Mouse (Mus musculus) midbrain, embryonic 12.5 days (tissue): ENCODE data around the gene Nmur2. TPM values are rescaled to one million over a fixed set of nuclear protein-coding genes. Genes with fewer than 3 reads are reported as not detected.

ENCODE experiments used
- ATAC-seq: fragments of 200-750 bp; cut with Nextera tagmentation; 2 replicates; pipeline ENCODE4 v1.8.0; 2017; ENCODE audit warnings: low read depth, moderate TSS enrichment, moderate library complexity; ENCODE audit not compliant: low FRiP score
- H3K27ac ChIP-seq: fragments of 300-500 bp; sonication (generic); replicated peaks from 2 replicates; pipeline ENCODE4 v1.5.1; 2016; ENCODE audit warnings: mild to moderate bottlenecking
- H3K27me3 ChIP-seq: fragments of 300-500 bp; sonication (generic); 2 replicates; pipeline ENCODE4 v1.6.1; 2016; ENCODE audit warnings: mild to moderate bottlenecking
- H3K36me3 ChIP-seq: fragments of 300-500 bp; sonication (generic); 2 replicates; pipeline ENCODE4 v1.6.1; 2016
- H3K4me1 ChIP-seq: fragments of 300-500 bp; sonication (generic); 2 replicates; pipeline ENCODE4 v1.6.1; 2016
- H3K4me2 ChIP-seq: fragments of 300-500 bp; sonication (generic); replicated peaks from 2 replicates; pipeline ENCODE4 v1.6.1; 2016; ENCODE audit warnings: mild to moderate bottlenecking, moderate library complexity
- H3K4me3 ChIP-seq: fragments of 300-500 bp; sonication (generic); 2 replicates; pipeline ENCODE4 v1.5.1; 2016; ENCODE audit warnings: mild to moderate bottlenecking
- H3K9ac ChIP-seq: fragments of 300-500 bp; sonication (generic); replicated peaks from 2 replicates; pipeline ENCODE4 v1.6.1; 2016; ENCODE audit warnings: mild to moderate bottlenecking, moderate library complexity
- H3K9me3 ChIP-seq: fragments of 300-500 bp; sonication (generic); 2 replicates; pipeline ENCODE4 v1.6.1; 2016; ENCODE audit warnings: mild to moderate bottlenecking
- WGBS: fragments of 180-500 bp; shearing (Covaris S2); methylation state at CpG from one replicate; pipeline ENCODE4 v1.1.7; 2016; 5-methylcytosine and 5-hydroxymethylcytosine counted together
- polyA plus RNA-seq: library from polyadenylated mRNA; unstranded; fragments of >200 nt; fragmentation: Nextera tagmentation; extraction: Ambion mirVana; gene quantifications from 2 replicates; pipeline ENCODE4 v1.2.1, GENCODE M21; 2016

The Nmur2 gene
- polyA plus RNA-seq = 0.06 and 0.13 TPM in 2 replicates

DNA sequence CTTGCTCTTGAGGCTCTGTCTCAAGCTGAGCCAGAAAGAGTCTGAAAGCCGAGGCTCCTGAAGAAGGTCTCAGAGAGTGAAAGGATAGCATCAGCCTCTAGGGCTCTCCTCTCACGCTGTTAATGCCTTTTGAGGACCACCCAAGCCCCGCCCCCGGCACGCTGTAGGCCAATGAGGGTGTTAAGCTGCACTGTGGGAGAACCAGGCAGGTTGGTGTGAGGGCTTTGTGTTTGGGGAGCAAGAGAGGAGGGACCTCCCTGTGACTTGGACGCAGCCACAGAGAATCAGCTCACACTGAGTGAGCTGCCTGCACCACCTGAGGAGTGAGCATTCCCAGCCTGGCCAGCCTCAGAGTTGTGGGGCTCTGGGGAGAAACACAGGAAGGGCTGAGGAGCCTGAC lies at the start of gene Nmur2:
TSS of gene Nmur2 (minus strand) at position 94 of the 400 bp plus-strand sequence.
- no peak within 1 kb of the TSS for H3K4me3 ChIP-seq
- H3K36me3 ChIP-seq = no peaks in the 10 kb centered on the region
- no peak within 1 kb of the TSS for H3K9ac ChIP-seq
- no peak within 1 kb of the TSS for H3K27ac ChIP-seq
- ATAC-seq = peak; percentile 60; the same call in 1 of the 2 replicates
- peak within 1 kb of the TSS; percentile 22; the same call in 1 of the 2 replicates for H3K4me2 ChIP-seq
- no peaks in the 10 kb centered on the region for H3K9me3 ChIP-seq
- no peaks in the 10 kb centered on the region for H3K27me3 ChIP-seq
- 4% methylated on average over 6 of the region's 6 CpGs for WGBS
- H3K4me1 ChIP-seq = peaks cover 5% of the 10 kb centered on the region; the same call in 1 of the 2 replicates

- H3K4me3 ChIP-seq = no peak overlapping the region
- H3K4me1 ChIP-seq = no peaks in the 10 kb centered on the region
- H3K9me3 ChIP-seq = no peaks in the 10 kb centered on the region
- WGBS = 87% methylated on average over 11 of the region's 11 CpGs
- H3K4me2 ChIP-seq = no peak overlapping the region
- no peak overlapping the region for H3K27ac ChIP-seq
- no peaks in the 10 kb centered on the region for H3K27me3 ChIP-seq
- no peak overlapping the region for H3K9ac ChIP-seq
- no peak for ATAC-seq
- no peaks in the 10 kb centered on the region for H3K36me3 ChIP-seq
Measured at GRCm38 (mm10) chr11:56089127-56089689, 48.4 kb upstream of the Nmur2 start.

- Histone ChIP-seq H3K9me3 (no peaks in the 10 kb centered on the region), H3K27me3 (no peaks in the 10 kb centered on the region), H3K9ac (no peak overlapping the region), H3K27ac (no peak overlapping the region), H3K36me3 (no peaks in the 10 kb centered on the region), H3K4me3 (no peak overlapping the region), H3K4me1 (no peaks in the 10 kb centered on the region), H3K4me2 (no peak overlapping the region)
- 88% methylated on average over 7 of the region's 7 CpGs for WGBS
- no peak for ATAC-seq
Measured at GRCm38 (mm10) chr11:56072131-56072530, 31.3 kb upstream of the Nmur2 start.

DNA sequence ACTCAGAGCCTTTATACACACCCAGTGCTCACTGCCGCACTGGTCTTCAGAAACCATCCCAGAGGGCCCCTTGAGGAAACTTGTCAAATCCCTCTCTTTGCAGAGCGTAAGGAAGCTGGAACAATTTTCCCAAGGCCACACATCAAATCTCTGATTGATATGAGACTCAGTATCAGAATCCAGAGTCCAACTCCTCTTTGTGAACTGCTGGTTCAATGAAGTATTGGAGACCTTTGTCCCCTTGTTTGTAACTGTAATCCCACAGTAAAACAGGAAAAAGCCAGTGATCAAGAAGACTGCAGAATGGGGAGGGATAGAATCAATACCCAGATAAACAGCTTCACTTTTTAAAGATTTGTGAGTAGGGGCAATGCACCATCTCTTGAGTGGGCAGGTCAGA lies 28.8 kb upstream of the Nmur2 start:
- no peaks in the 10 kb centered on the region for H3K4me1 ChIP-seq
- 83% methylated on average over 2 of the region's 2 CpGs for WGBS
- H3K9ac ChIP-seq = no peak overlapping the region
- no peaks in the 10 kb centered on the region for H3K9me3 ChIP-seq
- no peak overlapping the region for H3K4me3 ChIP-seq
- H3K27me3 ChIP-seq = no peaks in the 10 kb centered on the region
- no peaks in the 10 kb centered on the region for H3K36me3 ChIP-seq
- H3K4me2 ChIP-seq = no peak overlapping the region
- H3K27ac ChIP-seq = no peak overlapping the region
- ATAC-seq = no peak

DNA sequence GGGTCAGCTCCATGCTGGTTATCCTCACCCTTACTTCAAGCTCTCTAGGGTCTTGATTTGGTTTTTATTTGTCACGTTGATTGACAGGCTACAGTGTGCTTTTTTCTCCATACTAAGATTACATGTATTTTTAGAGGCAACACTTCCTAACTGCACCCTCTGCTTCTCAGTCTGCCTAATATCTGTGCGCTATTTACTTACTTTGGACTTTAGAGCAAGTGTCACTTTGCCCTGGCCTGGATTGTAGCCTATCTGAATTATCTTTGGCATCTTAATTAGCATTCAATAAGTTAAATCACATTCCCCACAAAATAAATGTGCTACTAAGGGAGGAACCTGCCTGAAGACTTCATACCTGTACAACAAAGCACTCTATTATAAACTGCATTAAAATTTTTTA lies 24.3 kb upstream of the Nmur2 start:
- no peak overlapping the region for H3K9ac ChIP-seq
- H3K4me2 ChIP-seq = no peak overlapping the region
- H3K27me3 ChIP-seq = no peaks in the 10 kb centered on the region
- no peaks in the 10 kb centered on the region for H3K9me3 ChIP-seq
- ATAC-seq = no peak
- no peak overlapping the region for H3K27ac ChIP-seq
- H3K4me3 ChIP-seq = no peak overlapping the region
- WGBS = 86% methylated on average over 2 of the region's 2 CpGs
- no peaks in the 10 kb centered on the region for H3K36me3 ChIP-seq
- H3K4me1 ChIP-seq = no peaks in the 10 kb centered on the region

DNA sequence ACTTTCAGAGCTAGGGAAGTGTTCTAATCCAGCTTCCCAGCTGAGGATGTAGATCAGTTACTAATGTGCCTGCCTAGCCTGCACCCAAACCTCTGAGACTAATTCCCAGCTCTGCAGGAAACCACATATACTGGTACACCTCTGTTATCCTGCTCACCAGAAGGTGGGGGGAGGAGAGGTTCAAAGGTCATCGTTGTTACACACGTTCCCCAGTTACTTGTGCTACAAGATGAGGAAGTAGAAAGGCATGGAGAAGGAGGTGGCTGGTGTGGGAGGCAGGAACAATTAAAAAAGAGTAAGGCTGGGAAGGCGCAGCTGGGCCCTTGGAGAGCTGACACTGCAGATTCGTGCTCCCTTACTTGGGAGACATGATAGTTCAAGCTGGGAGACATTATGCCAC lies 23.8 kb upstream of the Nmur2 start:
- Histone ChIP-seq H3K27ac (no peak overlapping the region), H3K36me3 (no peaks in the 10 kb centered on the region), H3K27me3 (no peaks in the 10 kb centered on the region), H3K9ac (no peak overlapping the region), H3K9me3 (no peaks in the 10 kb centered on the region), H3K4me2 (no peak overlapping the region), H3K4me1 (no peaks in the 10 kb centered on the region), H3K4me3 (no peak overlapping the region)
- WGBS = 56% methylated on average over 4 of the region's 4 CpGs
- no peak for ATAC-seq

- Histone ChIP-seq H3K27ac (no peak overlapping the region), H3K4me1 (no peaks in the 10 kb centered on the region), H3K36me3 (no peaks in the 10 kb centered on the region), H3K27me3 (no peaks in the 10 kb centered on the region), H3K9ac (no peak overlapping the region), H3K4me2 (no peak overlapping the region), H3K9me3 (no peaks in the 10 kb centered on the region), H3K4me3 (no peak overlapping the region)
- WGBS = 81% methylated on average over 3 of the region's 3 CpGs
- ATAC-seq = no peak
Measured at GRCm38 (mm10) chr11:56059236-56059635, 18.4 kb upstream of the Nmur2 start.

DNA sequence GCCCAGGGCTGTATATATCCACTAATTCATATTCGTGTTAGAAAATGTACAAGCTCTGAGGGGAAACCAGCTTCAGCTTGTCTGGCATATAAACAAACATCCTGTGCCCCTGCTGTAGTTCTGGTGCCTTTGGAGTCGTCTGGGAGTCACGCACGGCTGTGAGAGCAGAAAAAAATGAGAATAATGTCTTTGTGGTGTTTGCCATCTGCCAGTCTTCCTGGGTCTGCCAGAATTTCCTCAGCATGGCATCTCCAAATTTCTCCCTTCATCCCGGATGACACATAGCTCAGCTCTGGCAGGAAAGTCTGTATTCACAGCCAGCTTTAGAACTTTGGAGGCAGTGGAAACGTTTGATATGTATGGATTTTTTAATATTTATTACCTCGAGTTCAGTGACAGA lies 13.6 kb upstream of the Nmur2 start:
- H3K4me2 ChIP-seq = no peak overlapping the region
- H3K4me1 ChIP-seq = no peaks in the 10 kb centered on the region
- no peaks in the 10 kb centered on the region for H3K36me3 ChIP-seq
- H3K4me3 ChIP-seq = no peak overlapping the region
- H3K27ac ChIP-seq = no peak overlapping the region
- no peak overlapping the region for H3K9ac ChIP-seq
- H3K27me3 ChIP-seq = no peaks in the 10 kb centered on the region
- no peak for ATAC-seq
- 85% methylated on average over 7 of the region's 7 CpGs for WGBS
- H3K9me3 ChIP-seq = no peaks in the 10 kb centered on the region

GRCm38 (mm10) chr11:56026854-56027253 lies 14.0 kb downstream of the Nmur2 start:
- WGBS = 83% methylated on average over 10 of the region's 10 CpGs

GRCm38 (mm10) chr11:56025746-56026570 lies 14.9 kb downstream of the Nmur2 start:
- ATAC-seq = no peak

More at GRCm38 (mm10) chr11:56026854-56027253, 14.0 kb downstream of the Nmur2 start:
- H3K27me3 ChIP-seq = no peaks in the 10 kb centered on the region
- H3K36me3 ChIP-seq = no peaks in the 10 kb centered on the region
- H3K4me1 ChIP-seq = no peaks in the 10 kb centered on the region
- H3K4me3 ChIP-seq = no peak overlapping the region
- H3K27ac ChIP-seq = no peak overlapping the region
- H3K9me3 ChIP-seq = no peaks in the 10 kb centered on the region
- no peak for ATAC-seq
- H3K9ac ChIP-seq = no peak overlapping the region
- H3K4me2 ChIP-seq = no peak overlapping the region

DNA sequence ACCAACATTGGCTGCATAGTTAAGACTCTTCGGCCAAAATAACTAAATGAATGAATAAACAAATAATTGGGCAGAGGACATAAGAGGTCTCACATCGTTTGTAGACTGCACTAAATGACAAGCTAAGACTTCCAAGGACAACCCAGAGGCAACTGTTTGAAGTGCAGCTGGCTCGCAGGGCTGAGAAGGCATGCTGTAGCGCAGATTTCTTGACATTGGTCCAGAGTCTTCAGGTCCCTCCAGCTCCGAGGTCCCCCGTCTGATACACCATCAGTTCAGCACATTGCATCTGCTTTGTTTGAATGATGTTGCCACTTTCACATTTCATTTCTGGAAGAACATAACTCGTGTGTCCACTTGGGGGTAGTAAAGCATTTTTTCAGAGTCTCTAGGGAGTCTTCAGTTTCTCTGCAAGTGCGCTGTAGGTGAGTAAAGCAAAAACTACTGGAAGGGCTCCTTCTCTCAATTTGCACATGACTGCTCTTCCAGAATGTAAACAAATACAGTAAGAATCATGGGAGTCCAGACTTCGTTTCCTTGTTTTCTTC lies 27.2 kb downstream of the Nmur2 start:
- no peak overlapping the region for H3K4me2 ChIP-seq
- no peaks in the 10 kb centered on the region for H3K27me3 ChIP-seq
- 64% methylated on average over 9 of the region's 9 CpGs for WGBS
- no peaks in the 10 kb centered on the region for H3K4me1 ChIP-seq
- ATAC-seq = no peak
- H3K9me3 ChIP-seq = no peaks in the 10 kb centered on the region
- H3K36me3 ChIP-seq = no peaks in the 10 kb centered on the region
- H3K4me3 ChIP-seq = no peak overlapping the region
- H3K9ac ChIP-seq = no peak overlapping the region
- H3K27ac ChIP-seq = no peak overlapping the region

More at GRCm38 (mm10) chr11:56025746-56026570, 14.9 kb downstream of the Nmur2 start:
- Histone ChIP-seq H3K4me2 (no peak overlapping the region), H3K27ac (no peak overlapping the region), H3K9me3 (no peaks in the 10 kb centered on the region), H3K4me1 (no peaks in the 10 kb centered on the region), H3K9ac (no peak overlapping the region), H3K36me3 (no peaks in the 10 kb centered on the region), H3K4me3 (no peak overlapping the region), H3K27me3 (no peaks in the 10 kb centered on the region)
- WGBS = 73% methylated on average over 10 of the region's 10 CpGs

DNA sequence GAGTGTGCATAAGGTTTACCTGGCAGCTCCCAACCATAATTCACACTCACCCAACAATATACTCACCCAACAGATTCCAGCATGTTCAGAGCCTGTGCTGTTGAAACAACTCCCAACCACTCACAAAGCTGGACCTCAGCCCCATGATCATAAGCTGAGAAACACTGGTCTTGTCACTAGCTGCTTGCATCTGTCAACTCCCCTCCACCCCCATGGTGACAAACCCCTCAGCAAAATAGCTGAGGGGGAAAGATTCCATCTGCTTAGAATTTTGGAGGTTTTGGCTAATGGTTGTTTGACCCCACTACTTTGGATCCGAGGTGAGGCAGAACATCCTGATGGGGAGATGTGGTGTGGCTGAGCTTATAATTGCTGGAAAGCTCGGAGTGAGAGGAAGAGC lies 28.4 kb downstream of the Nmur2 start:
- H3K4me2 ChIP-seq = no peak overlapping the region
- no peak overlapping the region for H3K9ac ChIP-seq
- no peaks in the 10 kb centered on the region for H3K4me1 ChIP-seq
- H3K27me3 ChIP-seq = no peaks in the 10 kb centered on the region
- H3K36me3 ChIP-seq = no peaks in the 10 kb centered on the region
- H3K27ac ChIP-seq = no peak overlapping the region
- WGBS = 70% methylated on average over 2 of the region's 2 CpGs
- H3K4me3 ChIP-seq = no peak overlapping the region
- no peaks in the 10 kb centered on the region for H3K9me3 ChIP-seq
- ATAC-seq = no peak
